Comparison of ENCODE assay signal across 25 mouse cellular contexts in genomic region chr11:74592246-74592645, GRCm38 (mm10). TPM values are rescaled to one million over a fixed set of nuclear protein-coding genes. Genes with fewer than 3 reads are reported as not detected.
A peak's percentile ranks its signal among the peaks of the same experiment; 100 is the strongest.
DNase-seq lines count a peak whose midpoint lies in the region; ATAC-seq lines count a peak whose summit lies in the region.
"Had no signal": no experiment of that assay in that cellular context is flagged by ENCODE, and none has a peak within 500 bp of the region (broad histone marks: within the 10 kb centered on the region; RNA-seq: fewer than 3 reads in every experiment).

No protein-coding gene starts in this region.

- no peaks in the 10 kb centered on the region for H3K9me3 ChIP-seq in lung, embryonic 15.5 days
- H3K9me3 ChIP-seq: embryonic facial prominence, embryonic 12.5 days; heart, embryonic 10.5 days; hindbrain, embryonic 13.5 days; limb, embryonic 12.5 days; liver, embryonic 13.5 days; midbrain, embryonic 10.5 days; neural tube, embryonic 13.5 days had no signal

- no peak overlapping the region for H3K9ac ChIP-seq in lung, embryonic 15.5 days
- H3K9ac ChIP-seq: embryonic facial prominence, embryonic 12.5 days; forebrain, postnatal 0 days; hindbrain, embryonic 13.5 days; limb, embryonic 12.5 days; liver, embryonic 13.5 days; neural tube, embryonic 13.5 days had no signal

- H3K4me2 ChIP-seq in lung, embryonic 15.5 days: no peak overlapping the region
- H3K4me2 ChIP-seq: embryonic facial prominence, embryonic 12.5 days; hindbrain, embryonic 13.5 days; limb, embryonic 12.5 days; liver, embryonic 13.5 days; neural tube, embryonic 13.5 days had no signal

- peak; percentile 38 for DNase-seq in cerebellum, adult 9-10 months
- DNase-seq in cerebellum, postnatal 4 days (ENCODE audit: low spot score in 2 of 2): no peak
- peak; percentile 39 for DNase-seq in heart, postnatal 4 days
- no peak for DNase-seq in heart, adult 11 months
- DNase-seq in lung, postnatal 36 days: no peak
- DNase-seq in lung, postnatal 4 days: peak; percentile 17 to 34
- DNase-seq: cerebellum, adult 2 months; forebrain, postnatal 0 days; gastrocnemius, postnatal 25 days; kidney, adult 11 months; liver, embryonic 13.5 days; retina, postnatal 1 day; right cerebral cortex, postnatal 25 days; spleen, adult 18-20 months had no signal

- peaks cover 63% of the 10 kb centered on the region for H3K27me3 ChIP-seq in lung, embryonic 15.5 days

- no peak overlapping the region for H3K4me3 ChIP-seq in lung, embryonic 15.5 days
- H3K4me3 ChIP-seq: embryonic facial prominence, embryonic 12.5 days; heart, embryonic 10.5 days; hindbrain, embryonic 13.5 days; limb, embryonic 12.5 days; liver, embryonic 13.5 days; midbrain, embryonic 10.5 days; myocyte; neural tube, embryonic 13.5 days had no signal

- no peak overlapping the region for H3K27ac ChIP-seq in lung, embryonic 15.5 days
- H3K27ac ChIP-seq: embryonic facial prominence, embryonic 12.5 days; heart, embryonic 10.5 days; hindbrain, embryonic 13.5 days; kidney, postnatal 0 days; limb, embryonic 12.5 days; liver, embryonic 13.5 days; midbrain, embryonic 10.5 days; neural tube, embryonic 13.5 days had no signal

- H3K4me1 ChIP-seq in lung, embryonic 15.5 days: no peaks in the 10 kb centered on the region; the same call in 1 of the 2 replicates
- H3K4me1 ChIP-seq: liver, embryonic 13.5 days had no signal

- peak; percentile 46; the same call in 1 of the 2 replicates for ATAC-seq in lung, embryonic 15.5 days (ENCODE audit: borderline replicate concordance, extremely low read depth, low FRiP score, low TSS enrichment)
- ATAC-seq: CD4-positive, CD25-positive, alpha-beta regulatory T cell, adult 4 months; forebrain, postnatal 0 days; midbrain, embryonic 16.5 days had no signal

- no peaks in the 10 kb centered on the region for H3K36me3 ChIP-seq in lung, embryonic 15.5 days
- H3K36me3 ChIP-seq: embryonic facial prominence, embryonic 12.5 days; heart, embryonic 10.5 days; hindbrain, embryonic 13.5 days; limb, embryonic 12.5 days; liver, embryonic 13.5 days; midbrain, embryonic 10.5 days; neural tube, embryonic 13.5 days had no signal

- 66% methylated on average over 3 of the region's 3 CpGs for WGBS in lung, embryonic 15.5 days

RNA-seq across cellular contexts. Expression of gene Rap1gap2, which starts 18.5 kb away (rescaled TPM):
- 10 to 100 TPM; 47.8 to 53.8 TPM for total RNA-seq in heart, postnatal 4 days (2021)
- polyA plus RNA-seq in lung, embryonic 15.5 days (2015; fragmentation: Nextera tagmentation; extraction: Ambion mirVana): 2.1 and 2.4 TPM in 2 replicates

RNA-seq across cellular contexts. Expression of gene Ccdc92b, which starts 27.2 kb away (rescaled TPM):
- under 1 TPM; 0.60 to 0.72 TPM for total RNA-seq in heart, postnatal 4 days (2021)
- polyA plus RNA-seq in lung, embryonic 15.5 days (2015; fragmentation: Nextera tagmentation; extraction: Ambion mirVana): 0.30 and 0.35 TPM in 2 replicates
- polyA plus RNA-seq: CD4-positive, CD25-positive, alpha-beta regulatory T cell, adult 4 months had no signal

RNA-seq across cellular contexts. Expression of gene Cluh, which starts 57.0 kb away (rescaled TPM):
- total RNA-seq in heart, postnatal 4 days (2021): 100 to 1,000 TPM; 220 to 229 TPM
- polyA plus RNA-seq in lung, embryonic 15.5 days (2015; fragmentation: Nextera tagmentation; extraction: Ambion mirVana): 18.6 and 21.0 TPM in 2 replicates

Comparison
In these comparisons a context has a peak if more than half of its experiments do, and no peak if none do; other contexts are left out.
1. DNase-seq: peak in cerebellum, adult 9-10 months (single experiment), heart, postnatal 4 days (single experiment) and lung, postnatal 4 days (2 of 2); none in cerebellum, postnatal 4 days (0 of 2), heart, adult 11 months (single experiment) and lung, postnatal 36 days (single experiment).